Mouse (Mus musculus) C2C12 (cell line): ENCODE data around the gene Dot1l.

Experiments used
- CEBPB ChIP-seq: IDR thresholded peaks from one replicate; pipeline ENCODE4 v1.6.1; 2011; ENCODE audit warnings: low read depth, mild to moderate bottlenecking, control low read depth, moderate library complexity
- CTCF ChIP-seq: IDR thresholded peaks from one replicate; pipeline ENCODE4 v1.5.1; 2011; ENCODE audit not compliant: control insufficient read depth, insufficient read depth, insufficient read length
- MYOD1 ChIP-seq: IDR thresholded peaks from one replicate; pipeline ENCODE4 v1.6.1; 2011; ENCODE audit warnings: low read depth; ENCODE audit not compliant: control insufficient read depth, insufficient read length
- MYOG ChIP-seq: IDR thresholded peaks from one replicate; pipeline ENCODE4 v1.6.1; 2011; ENCODE audit not compliant: control insufficient read depth, insufficient read length; ENCODE audit errors: extremely low read depth
- USF1 ChIP-seq: IDR thresholded peaks from one replicate; pipeline ENCODE4 v1.6.1; 2011; ENCODE audit warnings: low read depth, mild to moderate bottlenecking, control low read depth, moderate library complexity

- no peak for TF ChIP-seq USF1
- TF ChIP-seq CTCF = no peak
- TF ChIP-seq MYOD1 = no peak
- no peak for TF ChIP-seq CEBPB
- no peak for TF ChIP-seq MYOG
These were observed 44.1 kb downstream of the Dot1l start for GRCm38 (mm10) chr10:80799070-80799566.
